In genomic region chr15:102231748-102232147, GRCm38 (mm10) we compare ENCODE assay signal across 10 mouse cellular contexts. TPM values are rescaled to one million over a fixed set of nuclear protein-coding genes. Genes with fewer than 3 reads are reported as not detected.
DNase-seq lines count a peak whose midpoint lies in the region; ATAC-seq and TF ChIP-seq lines count a peak whose summit lies in the region.
"Had no signal": no experiment of that assay in that cellular context is flagged by ENCODE, and none has a peak within 500 bp of the region (broad histone marks: within the 10 kb centered on the region; RNA-seq: fewer than 3 reads in every experiment).

Itgb7 (minus strand) TSS chr15:102231944.

- H3K27ac ChIP-seq in intestine, embryonic 14.5 days (ENCODE audit: low read depth) = no peak within 1 kb of the TSS
- H3K27ac ChIP-seq in intestine, postnatal 0 days (ENCODE audit: low read depth, low read length) = no peak within 1 kb of the TSS
- H3K27ac ChIP-seq: midbrain, embryonic 12.5 days had no signal

- H3K9me3 ChIP-seq in intestine, embryonic 14.5 days (ENCODE audit: control insufficient read depth, low read length) = no peaks in the 10 kb centered on the region
- no peaks in the 10 kb centered on the region for H3K9me3 ChIP-seq in intestine, postnatal 0 days (ENCODE audit: control insufficient read depth)
- H3K9me3 ChIP-seq: midbrain, embryonic 12.5 days had no signal

- no peak within 1 kb of the TSS for H3K9ac ChIP-seq in intestine, embryonic 14.5 days (ENCODE audit: low read length)
- no peak within 1 kb of the TSS for H3K9ac ChIP-seq in intestine, postnatal 0 days (ENCODE audit: low read depth, low read length)
- H3K9ac ChIP-seq: midbrain, embryonic 12.5 days had no signal

- no peaks in the 10 kb centered on the region for H3K27me3 ChIP-seq in intestine, embryonic 14.5 days (replicated peaks; ENCODE audit: control insufficient read depth, insufficient read depth, low read length)
- H3K27me3 ChIP-seq in intestine, postnatal 0 days (replicated peaks; ENCODE audit: control insufficient read depth, insufficient read depth, low read length) = no peaks in the 10 kb centered on the region

- DNase-seq in intestine, embryonic 14.5 days (ENCODE audit: low spot score) = no peak
- DNase-seq in lung, postnatal 36 days = peak; percentile 61
- peak; percentile 87 for DNase-seq in thymus, postnatal 14 days
- DNase-seq in gastrocnemius, adult 18-20 months (ENCODE audit: low spot score) = no peak
- no peak for DNase-seq in urinary bladder, adult 2 months (ENCODE audit: low spot score)
- DNase-seq in embryo, embryonic 11 days = no peak
- DNase-seq: adrenal gland, postnatal 14 days had no signal

- no peak for TF ChIP-seq CTCF in intestine, postnatal 0 days (IDR thresholded peaks at IDR 0.05; ENCODE audit: low read depth)

- no peak for ATAC-seq in intestine, embryonic 14.5 days (replicated peaks; ENCODE audit: low FRiP score, low TSS enrichment, low read depth)
- no peak for ATAC-seq in intestine, postnatal 0 days
- ATAC-seq in granulocyte monocyte progenitor cell, adult 5-6 weeks (replicated peaks; ENCODE audit: poor library complexity, severe bottlenecking) = peak; percentile 60

- H3K4me1 ChIP-seq in intestine, embryonic 14.5 days (replicated peaks; ENCODE audit: control insufficient read depth, insufficient read depth, low read length) = peaks cover 20% of the 10 kb centered on the region
- 0 out of 2 replicates have a peak, but pooled peaks cover 8% of the 10 kb centered on the region for H3K4me1 ChIP-seq in intestine, postnatal 0 days (replicated peaks; ENCODE audit: control insufficient read depth, insufficient read depth, low read length)

- no peak within 1 kb of the TSS for H3K4me3 ChIP-seq in intestine, embryonic 14.5 days (ENCODE audit: low read depth, low read length)
- H3K4me3 ChIP-seq in intestine, postnatal 0 days (ENCODE audit: low read depth, low read length) = no peak within 1 kb of the TSS
- H3K4me3 ChIP-seq: midbrain, embryonic 12.5 days had no signal

- WGBS in intestine, embryonic 14.5 days = 41% methylated on average over 6 of the region's 6 CpGs
- WGBS in intestine, postnatal 0 days = 32% methylated on average over 6 of the region's 6 CpGs

- no peaks in the 10 kb centered on the region for H3K36me3 ChIP-seq in intestine, embryonic 14.5 days (ENCODE audit: control insufficient read depth, insufficient read depth, low read length)
- no peaks in the 10 kb centered on the region; the same call in 1 of the 2 replicates for H3K36me3 ChIP-seq in intestine, postnatal 0 days (ENCODE audit: control insufficient read depth, insufficient read depth)
- H3K36me3 ChIP-seq: midbrain, embryonic 12.5 days had no signal

- 0 out of 2 replicates have a peak within 1 kb of the TSS, but pooled peaks have one; percentile 0 for H3K4me2 ChIP-seq in intestine, embryonic 14.5 days (ENCODE audit: low read length)
- no peak within 1 kb of the TSS for H3K4me2 ChIP-seq in intestine, postnatal 0 days (replicated peaks; ENCODE audit: low read depth)
- H3K4me2 ChIP-seq: midbrain, embryonic 12.5 days had no signal

RNA-seq across cellular contexts. Expression of gene Itgb7, which starts in this region (rescaled TPM):
- 13.3 and 13.5 TPM in 2 replicates for polyA plus RNA-seq in intestine, embryonic 14.5 days (2014; fragmentation: Nextera tagmentation; extraction: Ambion mirVana)
- 2.6 and 2.9 TPM in 2 replicates for polyA plus RNA-seq in intestine, postnatal 0 days (2015; fragmentation: Nextera tagmentation; extraction: Ambion mirVana)
- 7.4 and 42.7 TPM in 2 replicates for total RNA-seq in granulocyte monocyte progenitor cell, adult 5-6 weeks (2014; fragmentation: Nextera tagmentation)
- 15.2 and 31.6 TPM in 2 replicates for total RNA-seq in granulocyte monocyte progenitor cell, adult 5-6 weeks (2017)
- 1 to 10 TPM; 1.1 to 1.2 TPM for total RNA-seq in gastrocnemius, adult 18-20 months (2021)
- 7.0 and 13.2 TPM in 2 replicates for polyA plus RNA-seq in urinary bladder, adult 2 months (2012; rRNA removed)

Comparison
In these comparisons a context has a peak if more than half of its experiments do, and no peak if none do; other contexts are left out.
1. DNase-seq: peak in lung, postnatal 36 days (single experiment) and thymus, postnatal 14 days (single experiment); none in intestine, embryonic 14.5 days (single experiment), gastrocnemius, adult 18-20 months (single experiment), urinary bladder, adult 2 months (single experiment) and embryo, embryonic 11 days (single experiment).